Mouse (Mus musculus): ENCODE measurements around the gene Slc29a3. TPM values are rescaled to one million over a fixed set of nuclear protein-coding genes. Genes with fewer than 3 reads are reported as not detected.

Gene Slc29a3
- polyA plus RNA-seq, 1 experiment, result 0.27 TPM

DNA sequence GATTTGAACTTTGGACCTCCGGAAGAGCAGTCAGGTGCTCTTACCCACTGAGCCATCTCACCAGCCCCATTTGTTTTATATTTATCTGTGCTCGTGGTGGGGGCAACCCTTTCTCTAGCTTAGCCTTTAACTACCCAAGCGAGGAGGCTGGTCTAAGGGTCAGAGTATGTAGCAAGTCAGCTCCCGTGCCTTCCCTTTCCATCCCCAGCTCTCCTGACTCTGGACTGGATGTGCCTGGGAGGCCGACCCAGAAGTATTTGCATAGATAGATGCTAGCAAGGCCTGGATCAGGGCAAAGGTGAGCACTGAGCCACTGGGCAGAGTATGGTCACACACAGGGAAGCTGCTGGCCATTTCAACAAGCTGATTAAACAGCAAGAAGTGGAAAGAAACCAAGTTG lies 43.8 kb downstream of the Slc29a3 start:
- TF ChIP-seq GATA1 (IDR thresholded peaks at IDR 0.05; ENCODE audit: low read length), result no peak

DNA sequence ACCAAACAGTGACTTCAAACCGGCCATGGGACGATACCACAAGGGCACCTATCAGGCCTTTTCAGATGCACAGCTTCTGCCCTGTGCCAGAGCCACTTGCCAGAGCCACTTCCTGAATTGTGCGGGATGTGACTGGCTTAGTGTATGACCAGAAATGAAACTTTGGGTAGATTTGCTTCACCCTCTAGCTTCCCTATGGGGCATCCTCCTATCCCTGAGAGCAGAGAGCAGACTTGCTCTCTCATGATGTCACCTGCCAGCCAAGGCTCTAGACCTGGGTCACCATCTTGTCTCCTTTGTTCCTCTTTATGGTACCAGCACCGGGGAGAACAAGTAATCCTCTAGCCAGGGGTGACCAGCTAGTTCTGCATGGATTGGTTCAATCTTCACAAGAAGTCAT lies 46.3 kb downstream of the Slc29a3 start:
- TF ChIP-seq GATA1 (IDR thresholded peaks at IDR 0.05; ENCODE audit: low read length), result no peak

DNA sequence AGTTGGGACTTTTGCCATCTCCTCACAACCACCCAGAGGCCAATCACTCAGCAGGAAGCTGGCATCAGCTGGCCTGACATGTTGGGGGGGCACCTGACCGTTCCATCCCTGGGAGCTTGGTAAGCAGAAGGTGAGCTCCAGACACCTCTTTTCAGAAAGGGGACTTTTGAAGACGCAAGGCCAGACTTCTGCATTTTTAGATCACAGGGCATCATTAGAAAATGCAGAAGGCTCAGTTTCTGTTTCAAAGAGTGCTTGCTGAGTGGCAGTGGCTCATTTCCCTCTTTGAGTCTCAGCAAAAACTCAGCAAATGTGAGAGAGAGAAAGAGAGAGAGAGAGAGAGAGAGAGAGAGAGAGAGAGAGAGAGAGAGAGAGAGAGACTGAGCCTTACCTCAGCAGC lies 47.5 kb downstream of the Slc29a3 start:
- TF ChIP-seq GATA1 (IDR thresholded peaks at IDR 0.05; ENCODE audit: low read length), result no peak

DNA sequence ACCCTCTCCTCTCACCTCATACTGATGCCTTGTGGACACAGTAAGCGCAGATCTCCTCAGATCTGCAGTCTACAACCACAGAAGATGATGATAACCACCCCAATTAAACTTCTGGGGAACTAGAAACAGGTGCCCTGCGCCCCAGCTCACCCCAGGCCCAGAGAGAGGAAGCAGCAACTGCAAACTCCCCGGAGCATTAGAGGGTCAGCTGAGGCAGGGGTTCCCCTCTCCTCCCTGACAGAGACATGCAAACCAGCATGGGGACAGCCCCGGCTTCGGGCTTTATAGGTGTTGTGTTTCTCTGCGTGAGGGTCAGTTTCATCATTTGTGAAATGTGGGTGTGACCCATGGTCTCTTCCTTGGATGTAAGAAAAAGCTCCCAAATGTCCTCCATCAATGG lies 54.8 kb downstream of the Slc29a3 start:
- TF ChIP-seq GATA1 (IDR thresholded peaks at IDR 0.05; ENCODE audit: low read length), result no peak

DNA sequence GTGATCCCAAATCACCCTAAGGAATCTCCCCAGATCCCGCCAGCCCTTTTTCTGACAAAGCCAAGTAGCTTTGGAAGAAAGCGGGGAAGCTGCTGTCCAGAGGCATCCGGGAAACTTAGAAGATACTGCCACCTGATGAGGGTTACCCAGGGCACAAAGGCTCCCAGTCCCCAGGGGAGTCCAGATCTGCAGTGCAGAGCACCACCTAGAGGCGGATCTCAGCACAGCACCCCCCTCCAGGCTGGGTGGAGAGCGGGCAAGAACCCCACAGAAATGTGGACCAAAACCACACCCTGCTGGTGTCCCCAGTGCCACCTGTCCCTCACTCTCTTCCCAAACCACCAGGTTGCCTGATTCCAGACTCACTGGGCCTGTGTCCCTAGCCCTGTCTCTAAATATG lies 55.6 kb downstream of the Slc29a3 start:
- no peak for TF ChIP-seq GATA1 (IDR thresholded peaks at IDR 0.05; ENCODE audit: low read length)

DNA sequence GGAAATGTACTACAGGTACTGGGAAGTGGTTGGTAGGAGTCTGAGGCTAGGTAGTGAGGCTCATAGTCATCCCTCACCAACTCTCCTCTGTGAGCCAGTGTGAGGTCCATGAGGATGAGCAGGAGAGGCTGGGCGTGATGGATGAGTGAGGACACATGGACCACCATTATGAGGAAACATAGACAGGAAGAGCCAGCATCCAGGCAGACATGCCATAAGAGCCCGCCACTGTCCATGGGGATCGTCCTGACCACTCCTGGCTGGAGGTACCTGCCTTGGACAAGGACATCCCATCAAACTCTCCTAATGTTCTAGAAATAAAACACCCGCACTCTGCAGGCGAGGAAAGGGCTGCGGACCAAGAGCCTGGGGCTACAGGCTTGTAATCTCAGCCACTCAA lies 56.2 kb downstream of the Slc29a3 start, which contains the start of gene Cdh23:
Gene Cdh23, minus strand, starts transcription at position 101 of the 400 bp plus-strand sequence.
- TF ChIP-seq GATA1 (IDR thresholded peaks at IDR 0.05; ENCODE audit: low read length), result no peak

DNA sequence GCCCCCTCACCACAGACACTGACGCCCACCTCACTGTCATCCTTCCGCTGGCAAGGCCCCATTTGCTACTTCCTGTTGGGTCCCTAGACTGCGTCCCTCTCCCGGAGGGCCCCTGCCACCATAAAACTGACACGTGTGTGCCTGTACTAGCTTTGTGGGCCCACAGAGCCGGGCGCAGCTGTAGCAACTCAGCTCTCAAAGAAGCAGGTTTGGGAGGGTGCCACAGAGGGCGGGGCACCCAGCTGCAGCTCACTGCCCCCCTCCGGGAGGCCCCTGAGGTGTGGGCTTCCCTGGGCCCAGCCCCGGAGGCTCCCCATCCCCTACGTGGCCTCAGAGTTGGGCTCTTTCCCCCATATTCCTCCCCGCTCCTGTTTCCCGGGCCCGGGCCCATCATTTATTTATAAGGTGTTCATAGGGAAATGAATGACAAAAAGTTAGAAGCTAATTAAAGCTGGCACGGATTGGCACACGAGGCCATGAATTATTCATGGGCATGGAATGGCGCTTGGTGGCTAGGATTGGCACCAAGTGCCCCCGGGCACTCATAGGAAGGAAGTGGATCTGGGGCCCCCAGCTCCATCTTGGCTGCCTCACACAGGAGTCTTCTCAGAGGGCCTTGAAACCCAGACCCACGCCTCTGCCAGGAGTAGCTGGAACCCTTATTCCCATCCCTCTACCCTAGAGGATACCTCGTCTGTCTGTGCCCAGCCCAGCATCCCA lies 60.8 kb downstream of the Slc29a3 start:
- no peak for TF ChIP-seq GATA1 (IDR thresholded peaks at IDR 0.05; ENCODE audit: low read length)

DNA sequence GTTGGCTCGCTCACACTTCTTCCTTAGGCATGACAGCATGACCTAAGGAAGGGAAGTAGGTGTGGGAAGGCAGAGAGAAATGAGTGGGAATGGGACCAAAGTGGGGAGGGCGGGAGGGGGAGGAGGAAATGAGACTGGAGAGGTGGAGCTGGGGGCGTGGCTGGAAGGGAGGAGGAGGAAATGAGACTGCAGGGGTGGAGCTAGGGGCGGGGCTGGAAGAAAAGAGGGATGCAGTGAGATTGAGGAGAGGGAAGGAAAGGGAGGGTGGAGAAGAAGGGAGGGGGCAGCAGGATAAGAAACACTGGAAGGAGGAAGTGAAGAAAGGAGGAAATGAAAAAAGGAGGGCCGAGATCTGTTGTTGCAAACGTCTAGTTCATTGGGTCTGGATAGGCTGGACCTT lies 61.6 kb downstream of the Slc29a3 start:
- TF ChIP-seq GATA1 (IDR thresholded peaks at IDR 0.05; ENCODE audit: low read length), result no peak

DNA sequence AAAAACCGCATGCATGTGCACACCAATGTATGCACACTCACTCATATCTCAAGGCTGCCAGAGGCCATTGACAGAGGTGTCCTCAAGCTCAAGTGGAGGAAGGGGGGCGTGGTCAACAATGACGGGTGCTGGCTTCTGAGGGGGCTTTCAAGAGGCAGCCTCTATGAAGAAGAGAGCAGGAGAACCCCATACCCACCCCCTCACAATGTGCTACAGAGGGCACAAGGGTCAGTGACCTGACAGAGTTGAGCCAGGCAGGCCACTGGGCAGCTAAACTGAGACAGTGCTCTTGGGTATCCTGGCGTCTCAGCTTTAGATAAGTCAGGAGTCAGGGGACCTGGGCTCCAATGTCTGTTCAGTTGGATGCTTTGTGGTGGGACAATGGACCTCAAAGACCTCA lies 63.2 kb downstream of the Slc29a3 start:
- TF ChIP-seq GATA1 (IDR thresholded peaks at IDR 0.05; ENCODE audit: low read length), result no peak

DNA sequence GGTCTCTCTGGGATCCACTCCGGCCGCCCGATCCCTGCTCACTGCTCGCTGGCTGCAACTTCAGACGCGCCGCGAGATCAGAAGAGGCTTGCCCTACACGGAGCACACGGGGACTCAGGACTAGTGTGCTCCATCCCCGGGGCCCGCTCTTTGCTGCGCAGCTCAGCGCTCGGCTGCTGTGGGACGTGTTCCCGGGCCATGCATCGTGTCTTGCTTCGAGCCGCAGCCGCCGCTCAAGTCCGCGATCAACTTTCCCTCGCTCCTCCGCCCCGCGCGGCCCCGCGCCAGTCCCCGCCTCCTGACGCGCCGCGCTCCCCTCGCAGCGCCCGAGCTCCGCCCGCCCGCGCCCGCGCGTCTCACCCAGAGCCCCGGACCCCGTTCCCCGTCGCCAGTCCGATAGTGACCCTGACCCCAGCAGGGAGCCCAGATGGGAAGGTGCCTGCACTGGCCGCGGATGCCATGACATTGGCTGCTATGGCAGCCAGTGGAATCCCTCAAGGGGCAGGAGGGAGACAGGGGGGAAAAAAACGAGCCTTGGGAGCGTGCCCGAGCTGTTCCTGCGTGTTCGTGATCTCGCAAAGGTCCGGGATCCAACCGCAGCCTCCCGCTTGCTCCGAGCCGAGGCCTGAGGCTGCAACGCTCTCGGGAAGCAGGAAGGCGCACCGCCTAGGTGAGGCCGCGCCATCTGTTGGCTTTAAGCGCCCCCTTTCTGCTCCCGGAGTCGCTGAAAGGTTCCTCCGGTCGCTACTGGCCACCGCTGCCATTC lies 65.4 kb downstream of the Slc29a3 start:
- TF ChIP-seq GATA1 (IDR thresholded peaks at IDR 0.05; ENCODE audit: low read length), result no peak

DNA sequence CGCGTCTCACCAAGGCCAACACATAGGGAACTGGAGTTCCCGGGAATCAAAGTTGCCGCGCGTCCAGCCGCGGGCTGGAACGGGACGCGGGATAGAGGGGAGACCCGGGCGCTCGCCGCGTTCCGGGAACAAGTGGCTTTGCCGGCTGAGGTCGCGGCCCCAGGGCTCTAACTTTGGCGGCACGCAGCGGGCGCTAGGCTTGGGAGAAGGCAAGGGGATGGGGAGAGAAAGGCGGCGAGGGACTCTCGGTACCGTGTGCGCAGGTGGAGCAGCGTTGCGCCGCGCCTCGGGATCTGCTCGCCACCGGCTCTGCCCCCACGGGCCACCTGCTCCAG lies 66.0 kb downstream of the Slc29a3 start:
- TF ChIP-seq GATA1 (IDR thresholded peaks at IDR 0.05; ENCODE audit: low read length), result no peak

DNA sequence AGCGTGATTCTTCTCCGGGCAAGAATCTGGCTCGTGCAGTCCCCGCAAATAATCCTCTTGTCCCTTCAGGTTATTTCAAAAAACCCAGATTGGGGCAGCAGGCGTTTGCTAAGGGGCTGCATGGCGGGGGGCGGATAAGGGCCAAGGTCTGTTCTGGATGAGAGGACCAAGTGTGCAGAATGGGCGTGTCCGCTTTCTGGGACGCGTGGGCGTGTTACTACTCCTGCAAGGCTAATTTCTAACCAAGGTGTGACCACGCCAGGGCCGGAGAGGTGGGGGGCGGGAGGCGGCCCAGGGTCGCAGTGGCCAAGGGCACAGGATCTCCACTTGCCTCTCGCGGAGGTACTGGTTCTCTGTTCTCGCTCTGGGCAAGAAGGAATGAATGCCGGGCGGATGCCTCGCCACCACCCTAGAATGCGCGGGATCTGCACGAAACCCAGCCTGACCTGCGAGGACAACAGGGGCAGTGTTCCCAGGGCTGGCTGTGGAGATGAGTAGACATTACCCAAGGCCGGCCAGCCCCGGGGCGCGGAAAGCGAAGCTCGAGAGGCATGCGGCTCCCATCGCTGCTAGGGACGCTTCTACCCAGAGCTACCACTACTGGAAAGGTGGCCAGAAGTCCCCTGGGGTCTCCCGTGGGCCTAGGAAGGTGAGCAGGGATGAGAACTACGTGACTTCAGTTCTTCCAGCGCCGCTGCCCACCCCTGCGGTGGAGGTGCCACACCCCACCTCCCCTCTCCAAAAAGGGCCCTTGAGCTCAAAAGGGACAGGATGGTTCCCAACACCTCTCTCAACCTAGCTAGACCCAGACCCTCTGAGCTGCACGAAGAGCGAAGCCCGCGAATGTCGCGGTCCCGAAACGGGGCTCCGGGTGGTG lies 66.6 kb downstream of the Slc29a3 start:
- TF ChIP-seq GATA1 (IDR thresholded peaks at IDR 0.05; ENCODE audit: low read length), result no peak

DNA sequence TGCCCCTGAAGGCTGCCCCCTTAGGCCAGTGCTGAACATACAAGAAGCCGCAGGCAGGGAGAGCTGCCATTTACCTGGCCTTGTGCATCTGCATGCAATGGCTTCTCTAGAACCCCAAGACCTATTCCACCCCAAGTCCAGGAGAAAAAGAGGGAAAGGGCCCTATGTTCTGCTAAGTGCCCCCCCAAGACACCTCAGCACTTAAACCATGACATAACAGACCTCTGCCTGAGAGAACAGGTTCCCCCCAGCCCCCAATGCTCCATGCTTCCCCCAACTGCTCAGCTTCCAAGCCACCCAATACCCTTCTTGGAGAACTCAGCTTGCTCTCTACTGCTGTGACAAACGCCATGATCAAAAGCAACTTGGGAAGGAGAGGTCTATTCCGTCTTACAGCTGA lies 73.7 kb downstream of the Slc29a3 start:
- no peak for TF ChIP-seq GATA1 (IDR thresholded peaks at IDR 0.05; ENCODE audit: low read length)

DNA sequence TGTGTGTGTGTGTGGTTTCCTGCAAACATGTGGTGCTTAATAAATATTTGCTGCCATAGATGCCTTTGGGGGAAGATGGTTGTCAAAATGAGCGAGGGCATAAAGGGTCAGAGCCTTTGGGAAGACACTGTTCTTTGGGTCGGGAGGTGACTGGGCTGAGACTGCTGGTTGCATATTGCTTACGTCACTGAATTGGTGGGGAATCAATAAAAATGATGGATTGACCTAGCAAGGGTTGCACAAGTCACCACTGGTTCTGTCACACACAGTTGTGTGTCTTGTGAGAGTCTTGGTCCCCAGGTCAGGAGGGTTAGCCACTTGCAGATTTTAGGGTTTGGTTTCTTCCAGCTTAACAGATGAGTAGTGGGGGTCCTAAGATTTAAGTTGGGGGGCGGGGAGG lies 75.3 kb downstream of the Slc29a3 start:
- TF ChIP-seq GATA1 (IDR thresholded peaks at IDR 0.05; ENCODE audit: low read length), result no peak

DNA sequence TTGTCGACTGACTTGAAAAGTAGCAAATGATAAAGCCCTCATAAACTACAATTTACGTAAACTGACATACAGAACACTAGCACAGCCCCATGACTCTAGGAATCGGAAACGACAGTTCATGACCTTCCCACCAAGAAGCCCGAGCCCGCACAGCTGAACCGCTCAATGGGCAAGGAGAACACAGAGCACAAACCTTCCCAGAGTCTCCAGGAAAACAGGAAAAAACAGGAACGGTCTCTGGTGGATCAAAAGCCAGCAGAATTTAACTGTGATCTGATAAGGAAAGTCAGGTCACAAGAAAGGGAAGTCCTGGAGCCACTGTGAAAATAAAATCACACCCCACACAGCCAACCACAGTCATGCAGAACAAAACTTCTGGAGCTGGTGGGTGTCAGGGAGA lies 82.4 kb downstream of the Slc29a3 start:
- no peak for TF ChIP-seq GATA1 (IDR thresholded peaks at IDR 0.05; ENCODE audit: low read length)

DNA sequence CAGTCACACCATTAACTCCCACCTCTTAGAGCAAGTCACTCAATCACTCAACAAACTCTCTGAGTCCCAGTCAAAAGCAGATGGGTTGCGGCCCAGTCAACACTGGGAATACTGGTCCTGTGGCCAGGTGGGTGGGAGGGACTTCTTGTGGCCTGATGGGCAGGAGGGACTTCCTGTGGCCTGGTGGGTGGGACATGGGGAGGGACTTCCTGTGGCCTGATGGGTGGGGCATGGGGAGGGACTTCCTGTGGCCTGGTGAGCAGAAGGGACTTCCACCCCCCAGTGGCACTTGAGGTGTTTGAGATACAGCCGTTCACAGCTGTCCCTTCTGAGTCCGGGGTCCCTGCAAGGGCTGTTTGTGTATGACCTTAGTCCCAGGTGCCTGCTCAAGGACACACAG lies 84.0 kb downstream of the Slc29a3 start:
- TF ChIP-seq GATA1 (IDR thresholded peaks at IDR 0.05; ENCODE audit: low read length), result no peak

Other genes with a start within 250 kb of the Slc29a3 start
- gene Cdh23, start 56.3 kb downstream of the Slc29a3 start, polyA plus RNA-seq (2012), result not detected in 2 replicates
- gene Unc5b, start 78.8 kb upstream of the Slc29a3 start, polyA plus RNA-seq (2012), result not detected in 2 replicates